13 mouse cellular contexts compared by ENCODE assay signal in the genomic region with DNA sequence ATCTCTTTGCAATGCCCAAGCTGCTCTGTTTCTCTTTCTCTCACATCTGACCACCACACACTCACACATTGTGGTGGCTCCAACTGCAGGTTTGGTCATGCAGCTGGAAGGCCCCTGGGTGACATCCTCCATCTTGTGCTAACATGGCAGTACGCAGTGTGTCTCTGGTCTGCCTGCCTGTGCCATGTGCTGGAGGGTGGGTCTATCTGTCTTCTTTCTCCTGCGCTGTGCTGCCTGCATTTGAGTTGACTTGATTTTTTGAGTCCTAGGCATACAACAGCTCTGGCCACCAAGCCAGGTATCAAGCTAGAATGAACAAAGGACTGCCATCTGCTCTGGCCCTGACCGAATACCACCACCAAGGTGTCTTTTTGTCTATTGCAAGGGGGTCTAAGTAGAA.
"Had no signal": no experiment of that assay in that cellular context is flagged by ENCODE, and none has a peak within 500 bp of the region (broad histone marks: within the 10 kb centered on the region; RNA-seq: fewer than 3 reads in every experiment).

No protein-coding gene starts in this region.

- H3K27me3 ChIP-seq: liver, embryonic 13.5 days; lung, embryonic 15.5 days; midbrain, embryonic 13.5 days; neural tube, embryonic 15.5 days had no signal

- H3K4me3 ChIP-seq: liver, embryonic 13.5 days; lung, embryonic 15.5 days; midbrain, embryonic 13.5 days; myocyte; neural tube, embryonic 15.5 days had no signal

- H3K9ac ChIP-seq: liver, embryonic 13.5 days; liver, postnatal 0 days; lung, embryonic 15.5 days; midbrain, embryonic 13.5 days; neural tube, embryonic 15.5 days had no signal

- H3K27ac ChIP-seq: liver, embryonic 13.5 days; lung, embryonic 15.5 days; midbrain, embryonic 13.5 days; neural tube, embryonic 15.5 days had no signal

- ATAC-seq: liver, postnatal 0 days; midbrain, embryonic 13.5 days had no signal

- DNase-seq: kidney, postnatal 10 days; kidney, postnatal 4 days; left cerebral cortex, postnatal 4 days; liver, embryonic 13.5 days; liver, postnatal 0 days; lung, postnatal 14 days; right cerebral cortex, adult 18-20 months; right cerebral cortex, postnatal 25 days; thymus, postnatal 36 days had no signal

- H3K4me2 ChIP-seq: liver, embryonic 13.5 days; lung, embryonic 15.5 days; midbrain, embryonic 13.5 days; neural tube, embryonic 15.5 days had no signal

- H3K36me3 ChIP-seq: liver, embryonic 13.5 days; lung, embryonic 15.5 days; midbrain, embryonic 13.5 days; neural tube, embryonic 15.5 days had no signal

- H3K9me3 ChIP-seq: liver, embryonic 13.5 days; lung, embryonic 15.5 days; midbrain, embryonic 13.5 days; neural tube, embryonic 15.5 days had no signal
